Mouse (Mus musculus) midbrain, embryonic 14.5 days (tissue): ENCODE data around the gene Igsf3. TPM values are rescaled to one million over a fixed set of nuclear protein-coding genes. Genes with fewer than 3 reads are reported as not detected.
A peak's percentile ranks its signal among the peaks of the same experiment; 100 is the strongest.

Experiments used
- ATAC-seq: fragments of 200-750 bp; cut with Nextera tagmentation; 2 replicates; pipeline ENCODE4 v1.8.0; 2017; ENCODE audit warnings: moderate number of reproducible peaks, moderate library complexity; ENCODE audit not compliant: low FRiP score, low TSS enrichment
- DNase-seq: peaks from one replicate; pipeline ENCODE4 v3.0.0-alpha.2; 2015
- H3K27ac ChIP-seq: fragments of 300-500 bp; sonication (generic); replicated peaks from 2 replicates; pipeline ENCODE4 v1.5.1; 2014; ENCODE audit warnings: mild to moderate bottlenecking, low read depth, low read length, moderate library complexity
- H3K27me3 ChIP-seq: fragments of 300-500 bp; sonication (generic); 2 replicates; pipeline ENCODE4 v1.6.1; 2014; ENCODE audit warnings: low read length, control low read depth, mixed read lengths; ENCODE audit not compliant: control insufficient read depth, insufficient read depth
- H3K36me3 ChIP-seq: fragments of 300-500 bp; sonication (generic); 2 replicates; pipeline ENCODE4 v1.6.1; 2014; ENCODE audit warnings: low read length, control low read depth; ENCODE audit not compliant: control insufficient read depth, insufficient read depth
- H3K4me1 ChIP-seq: fragments of 300-500 bp; sonication (generic); 2 replicates; pipeline ENCODE4 v1.6.1; 2014; ENCODE audit warnings: mild to moderate bottlenecking, antibody characterized with exemption, low read length, control low read depth; ENCODE audit not compliant: control insufficient read depth, insufficient read depth
- H3K4me2 ChIP-seq: fragments of 300-500 bp; sonication (generic); 2 replicates; pipeline ENCODE4 v1.6.1; 2014; ENCODE audit warnings: mild to moderate bottlenecking, low read length, moderate library complexity
- H3K4me3 ChIP-seq: fragments of 300-500 bp; sonication (generic); replicated peaks from 2 replicates; pipeline ENCODE4 v1.5.1; 2014; ENCODE audit warnings: low read depth, low read length
- H3K9ac ChIP-seq: fragments of 300-500 bp; sonication (generic); replicated peaks from 2 replicates; pipeline ENCODE4 v1.6.1; 2014; ENCODE audit warnings: mild to moderate bottlenecking, low read length, moderate library complexity
- H3K9me3 ChIP-seq: fragments of 300-500 bp; sonication (generic); 2 replicates; pipeline ENCODE4 v1.6.1; 2016; ENCODE audit warnings: low read length, control low read depth, mixed read lengths; ENCODE audit not compliant: control insufficient read depth
- WGBS: fragments of 180-500 bp; shearing (Covaris S2); extraction: QIAGEN DNeasy Blood & Tissue Kit; methylation state at CpG from one replicate; pipeline ENCODE4 v1.1.7; 2014; 5-methylcytosine and 5-hydroxymethylcytosine counted together
- polyA plus RNA-seq: library from polyadenylated mRNA; unstranded; fragments of >200 nt; fragmentation: Nextera tagmentation; extraction: Ambion mirVana; gene quantifications from 2 replicates; pipeline ENCODE4 v1.2.1, GENCODE M21; 2014

Gene Igsf3
- polyA plus RNA-seq: 62.0 and 77.8 TPM in 2 replicates

DNA sequence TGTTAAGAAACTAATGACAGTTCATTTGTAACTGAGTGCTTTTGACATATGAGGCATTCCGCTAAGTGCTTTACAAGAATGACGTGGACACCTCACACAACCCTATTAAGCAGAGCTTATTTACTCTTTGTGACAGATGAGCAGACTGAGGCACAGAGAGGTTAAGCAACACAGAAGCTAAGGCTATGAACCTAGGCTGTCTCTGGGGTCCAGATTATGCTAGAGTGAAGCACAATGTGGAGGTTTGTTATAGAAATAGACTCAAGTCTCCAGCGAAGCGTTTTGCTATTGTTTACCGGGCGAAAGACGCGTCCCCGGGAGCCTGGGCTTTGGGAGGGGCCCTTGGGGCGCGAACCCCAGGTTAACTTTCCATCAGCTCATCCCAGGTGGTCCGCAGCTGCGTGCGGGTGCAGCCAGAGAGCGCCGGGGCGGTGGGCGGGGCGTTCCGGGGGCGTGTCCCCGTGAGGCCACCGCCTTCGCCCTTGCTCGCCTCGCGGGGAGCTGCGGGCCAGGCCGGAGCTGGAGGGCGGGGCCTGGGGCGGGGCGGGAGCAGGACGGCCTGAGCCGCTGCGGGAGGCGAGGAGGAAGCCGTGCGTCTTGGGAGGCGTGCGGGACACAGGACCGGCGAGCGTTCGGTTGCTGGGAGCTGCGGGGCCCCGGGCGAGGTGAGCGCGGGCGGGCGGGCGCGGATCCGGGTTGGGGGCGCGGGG is at the start of gene Igsf3:
Igsf3 (plus strand) TSS at position 546 of the 710 bp plus-strand sequence.
- no peaks in the 10 kb centered on the region for H3K36me3 ChIP-seq
- ATAC-seq (peak; percentile 88), DNase-seq (peak; percentile 87)
- no peaks in the 10 kb centered on the region for H3K27me3 ChIP-seq
- WGBS: 3% methylated on average over 56 of the region's 56 CpGs
- peak within 1 kb of the TSS; percentile 68 for H3K4me2 ChIP-seq
- peak within 1 kb of the TSS; percentile 87 for H3K27ac ChIP-seq
- peak within 1 kb of the TSS; percentile 87 for H3K9ac ChIP-seq
- H3K9me3 ChIP-seq: no peaks in the 10 kb centered on the region
- peak within 1 kb of the TSS; percentile 81 for H3K4me3 ChIP-seq
- peaks cover 37% of the 10 kb centered on the region for H3K4me1 ChIP-seq

DNA sequence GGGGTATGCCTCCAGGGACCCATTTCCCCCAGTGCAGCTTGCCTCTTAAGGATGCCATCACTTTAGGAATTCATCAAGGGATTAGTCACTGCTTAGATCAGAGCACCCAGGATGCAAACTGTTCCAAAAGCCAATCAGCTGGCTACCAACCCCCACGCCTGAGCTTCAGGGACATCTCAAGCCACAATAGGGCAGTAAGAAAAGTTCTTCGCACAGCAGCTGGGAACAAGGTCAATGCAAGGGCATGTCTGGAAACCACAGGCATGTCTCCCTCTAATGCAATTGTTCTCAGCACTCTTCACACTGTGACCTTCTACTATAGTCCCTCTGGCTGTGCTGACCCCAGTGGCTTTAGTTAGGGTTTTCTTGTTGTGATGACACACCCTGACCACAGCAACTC is 49.6 kb upstream of the Igsf3 start:
- Histone ChIP-seq H3K27me3 (no peaks in the 10 kb centered on the region), H3K36me3 (no peaks in the 10 kb centered on the region), H3K4me3 (no peak overlapping the region), H3K4me2 (no peak overlapping the region), H3K9ac (no peak overlapping the region), H3K27ac (no peak overlapping the region), H3K4me1 (no peaks in the 10 kb centered on the region), H3K9me3 (no peaks in the 10 kb centered on the region)
- DNase-seq: no peak
- 59% methylated on average over 2 of the region's 2 CpGs for WGBS
- no peak for ATAC-seq

DNA sequence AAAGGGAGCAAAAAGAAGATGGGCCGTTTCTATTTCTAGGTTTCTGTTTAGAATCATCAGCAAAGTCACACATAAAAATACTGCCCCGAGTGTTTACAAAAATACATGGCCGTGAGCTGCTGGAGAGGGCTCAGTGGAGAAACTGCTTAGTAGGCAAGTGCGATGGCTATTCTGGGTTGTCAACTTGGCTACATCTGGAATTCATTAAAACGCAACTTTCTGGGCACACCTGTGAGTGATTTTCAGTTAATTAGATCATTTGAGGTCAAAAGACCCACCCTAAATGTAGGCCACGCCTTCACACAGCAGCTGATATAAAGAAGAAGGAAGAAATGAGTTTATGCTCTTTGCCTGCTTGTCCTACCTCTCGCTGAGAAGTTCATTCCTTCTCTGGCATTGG is 48.3 kb upstream of the Igsf3 start:
- Histone ChIP-seq H3K9ac (no peak overlapping the region), H3K27ac (no peak overlapping the region), H3K4me2 (no peak overlapping the region), H3K4me3 (no peak overlapping the region), H3K9me3 (no peaks in the 10 kb centered on the region), H3K4me1 (no peaks in the 10 kb centered on the region), H3K36me3 (no peaks in the 10 kb centered on the region), H3K27me3 (no peaks in the 10 kb centered on the region)
- DNase-seq (no peak), ATAC-seq (no peak)
- WGBS: 92% methylated on average over 7 of the region's 7 CpGs

DNA sequence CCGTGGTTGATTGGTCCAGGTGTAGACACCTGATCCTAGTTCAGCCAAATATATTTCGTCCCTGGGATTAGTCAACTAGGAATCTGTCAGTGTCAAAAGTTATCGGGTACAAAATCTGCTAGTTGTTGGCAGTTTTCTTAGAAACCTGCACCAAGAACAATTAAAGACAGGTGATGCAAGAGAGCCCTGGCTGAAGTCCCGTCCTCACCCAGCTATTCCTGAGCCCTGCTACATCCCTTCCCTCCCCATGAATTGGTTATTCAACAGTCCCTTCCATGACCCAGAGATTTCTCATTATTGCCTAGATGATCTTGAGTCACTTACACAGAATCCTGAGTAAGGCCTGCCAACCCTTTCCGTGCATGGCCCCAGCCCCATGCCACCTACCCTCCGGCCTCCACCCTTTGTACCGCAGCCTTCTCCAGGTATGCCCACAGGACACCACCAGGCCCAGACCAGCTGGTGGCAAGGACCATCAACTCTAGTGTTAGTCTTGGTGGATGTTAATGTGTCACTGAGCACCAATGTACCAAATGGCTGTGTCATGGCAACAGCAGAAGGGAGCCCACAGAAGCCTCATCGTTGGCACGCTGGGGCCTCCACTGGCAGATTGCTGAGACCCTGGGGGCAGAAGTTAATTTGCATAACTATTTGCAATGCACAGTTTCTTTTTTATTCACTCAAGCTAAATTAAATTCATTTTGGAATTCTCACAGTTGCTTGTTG is 33.5 kb upstream of the Igsf3 start:
- no peak overlapping the region for H3K4me3 ChIP-seq
- DNase-seq: peak; percentile 68
- H3K4me2 ChIP-seq: no peak overlapping the region
- H3K27ac ChIP-seq: peak overlapping the region; percentile 67
- H3K9me3 ChIP-seq: no peaks in the 10 kb centered on the region
- ATAC-seq: peak; percentile 32; the same call in 1 of the 2 replicates
- no peaks in the 10 kb centered on the region for H3K36me3 ChIP-seq
- 76% methylated on average over 9 of the region's 9 CpGs for WGBS
- H3K27me3 ChIP-seq: no peaks in the 10 kb centered on the region
- no peak overlapping the region for H3K9ac ChIP-seq
- H3K4me1 ChIP-seq: peaks cover 5% of the 10 kb centered on the region; the same call in 1 of the 2 replicates

DNA sequence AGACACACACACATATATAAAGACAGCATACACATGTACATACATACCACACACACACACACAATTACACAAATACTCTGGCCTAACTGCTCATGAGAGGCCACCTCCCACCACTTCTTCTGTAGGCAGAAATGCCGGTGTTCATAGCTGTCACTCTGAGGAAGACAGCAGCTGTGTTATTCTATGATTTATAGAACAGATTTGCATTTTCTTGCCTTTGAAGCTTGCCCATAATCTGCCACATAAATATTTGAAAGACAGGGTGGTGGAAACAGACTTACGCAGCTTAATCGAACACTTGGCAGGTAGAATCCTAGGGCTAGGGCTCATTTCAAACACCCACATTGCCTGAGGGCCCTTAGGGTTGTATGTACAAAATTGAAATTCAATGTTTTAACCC is 32.6 kb upstream of the Igsf3 start:
- peak; percentile 62; the same call in 1 of the 2 replicates for ATAC-seq
- H3K4me3 ChIP-seq: no peak overlapping the region
- H3K4me1 ChIP-seq: peaks cover 13% of the 10 kb centered on the region
- no peak overlapping the region for H3K9ac ChIP-seq
- no peaks in the 10 kb centered on the region for H3K9me3 ChIP-seq
- H3K4me2 ChIP-seq: no peak overlapping the region
- peak overlapping the region; percentile 56 for H3K27ac ChIP-seq
- no peaks in the 10 kb centered on the region for H3K36me3 ChIP-seq
- 44% methylated on average over 3 of the region's 3 CpGs for WGBS
- no peaks in the 10 kb centered on the region for H3K27me3 ChIP-seq
- peak; percentile 76 for DNase-seq

DNA sequence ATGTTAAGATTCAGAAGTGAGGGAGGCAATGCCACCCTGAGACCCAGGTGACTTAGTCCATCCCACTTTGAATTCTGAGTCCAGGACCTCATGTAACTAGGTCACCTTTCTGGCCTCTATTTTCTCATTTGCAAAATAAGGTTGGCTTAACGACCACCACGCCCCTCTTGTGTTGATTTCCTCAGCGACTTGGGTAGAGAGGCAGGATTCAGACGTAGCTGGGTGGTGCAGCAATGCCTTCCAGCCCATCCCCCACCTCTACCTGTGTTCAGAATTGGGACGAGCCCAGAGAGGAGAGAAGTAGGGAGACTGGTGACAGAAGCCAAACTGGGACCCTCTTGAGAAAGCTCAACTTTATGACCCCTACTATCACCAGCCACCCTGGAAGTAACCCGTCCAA is 31.6 kb upstream of the Igsf3 start:
- Histone ChIP-seq H3K4me1 (peaks cover 23% of the 10 kb centered on the region), H3K4me2 (no peak overlapping the region), H3K36me3 (no peaks in the 10 kb centered on the region), H3K9me3 (no peaks in the 10 kb centered on the region), H3K9ac (no peak overlapping the region), H3K27me3 (no peaks in the 10 kb centered on the region), H3K27ac (no peak overlapping the region), H3K4me3 (no peak overlapping the region)
- WGBS: 73% methylated on average over 6 of the region's 6 CpGs
- ATAC-seq (no peak), DNase-seq (no peak)

DNA sequence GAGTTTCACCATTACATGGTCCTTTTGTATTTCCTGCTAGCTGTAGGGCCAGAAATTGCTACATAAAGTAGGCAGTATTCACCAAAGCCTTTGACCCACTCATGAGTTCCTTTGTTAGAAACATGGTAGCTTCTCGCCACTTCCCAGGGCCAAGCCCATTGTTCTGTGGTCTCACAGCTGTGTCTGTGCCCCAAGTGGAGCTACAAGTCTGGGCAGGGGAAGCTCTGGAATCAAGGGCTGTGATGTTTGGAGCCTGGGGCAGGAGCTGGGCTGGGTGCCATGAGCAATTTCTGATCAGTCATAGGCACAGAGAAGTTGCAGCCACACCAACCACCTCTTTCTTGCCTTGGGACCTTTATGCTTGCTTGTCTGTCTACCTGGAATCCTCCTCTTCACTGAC is 30.1 kb upstream of the Igsf3 start:
- no peak overlapping the region for H3K4me3 ChIP-seq
- 75% methylated on average over 1 of the region's 1 CpGs for WGBS
- no peaks in the 10 kb centered on the region for H3K36me3 ChIP-seq
- H3K27me3 ChIP-seq: no peaks in the 10 kb centered on the region
- peaks cover 31% of the 10 kb centered on the region for H3K4me1 ChIP-seq
- no peaks in the 10 kb centered on the region for H3K9me3 ChIP-seq
- DNase-seq (no peak), ATAC-seq (no peak)
- no peak overlapping the region for H3K27ac ChIP-seq
- no peak overlapping the region for H3K4me2 ChIP-seq
- no peak overlapping the region for H3K9ac ChIP-seq

DNA sequence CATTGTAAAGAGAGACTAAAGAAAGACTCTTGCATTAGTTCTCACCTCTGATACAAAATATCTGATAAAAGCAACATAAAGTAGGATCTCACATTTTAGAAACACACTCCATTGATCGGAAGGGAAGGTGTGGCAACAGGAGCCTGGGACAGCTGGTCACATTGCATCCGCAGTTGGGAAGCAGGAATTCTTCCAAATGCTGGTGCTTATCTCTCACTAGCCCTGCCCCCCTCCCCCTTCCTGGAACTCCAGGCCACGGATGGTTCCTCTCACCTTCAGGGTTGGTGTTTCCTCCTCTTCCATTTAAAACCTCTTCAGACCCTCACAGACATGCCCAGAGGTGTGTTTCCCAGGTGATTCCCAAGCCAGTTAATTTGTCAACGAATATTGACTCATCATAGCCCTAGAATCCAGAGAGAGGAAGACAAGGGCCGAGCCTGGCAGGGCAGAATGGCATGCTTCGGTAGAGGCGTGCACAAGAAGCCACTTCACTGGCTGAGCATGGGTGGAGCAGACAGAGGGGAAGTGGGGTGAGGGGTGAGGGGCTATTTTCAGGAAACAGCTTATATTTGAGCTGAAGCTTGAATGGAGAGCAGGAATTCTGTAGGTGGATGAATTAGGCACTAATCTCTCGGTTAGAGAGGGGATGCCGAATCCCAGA is 28.3 kb upstream of the Igsf3 start:
- Histone ChIP-seq H3K9ac (no peak overlapping the region), H3K36me3 (no peaks in the 10 kb centered on the region), H3K27ac (peak overlapping the region; percentile 76), H3K4me3 (no peak overlapping the region), H3K9me3 (no peaks in the 10 kb centered on the region), H3K27me3 (no peaks in the 10 kb centered on the region), H3K4me1 (peaks cover 27% of the 10 kb centered on the region), H3K4me2 (no peak overlapping the region)
- WGBS: 63% methylated on average over 9 of the region's 9 CpGs
- ATAC-seq (no peak), DNase-seq (no peak)
